Mouse (Mus musculus) liver, embryonic 14.5 days (tissue): ENCODE results near the gene Atp6ap1.

Experiments
- CTCF ChIP-seq: IDR thresholded peaks from 2 replicates; pipeline ENCODE4 v1.5.1; 2016; ENCODE audit warnings: antibody characterized with exemption, low read depth, control low read depth
- EP300 ChIP-seq: IDR thresholded peaks from 2 replicates; pipeline ENCODE4 v1.6.1; 2016; ENCODE audit warnings: antibody characterized with exemption, low read depth

- TF ChIP-seq CTCF (peak; percentile 36), EP300 (no peak)
Observed at GRCm38 (mm10) chrX:74249615-74250014, 47.3 kb upstream of the Atp6ap1 start, which contains the start of gene Flna.
